Mouse (Mus musculus) left cerebral cortex, postnatal 10 days (tissue): ENCODE results near the gene Gm11937. TPM values are rescaled to one million over a fixed set of nuclear protein-coding genes. Genes with fewer than 3 reads are reported as not detected.
A peak's percentile ranks its signal among the peaks of the same experiment; 100 is the strongest.
"Not testable (repeated sequence)": the region's sequence is repeated elsewhere in the genome, so short reads cannot be mapped to it uniquely, and the experiment has no call there.

Experiments
- DNase-seq, 2 experiments: peaks; one replicate each; pipeline ENCODE4 v3.0.0; 2021 to 2022; ENCODE audit warnings: low spot score in 2 of 2, mixed read lengths in 1 of 2; ENCODE audit errors: extremely low spot score in 1 of 2
- intact Hi-C: fragments of 180-260 bp; cut with DNase I; formaldehyde crosslinking; loops from one replicate; pipeline ENCODE4 v1.15.1; 2025
- total RNA-seq, 2 experiments: library from RNA; stranded (reverse); gene quantifications; 2 replicates each; pipeline ENCODE4 v1.2.3; 2021

Gene Gm11937
- total RNA-seq, result not detected

DNA sequence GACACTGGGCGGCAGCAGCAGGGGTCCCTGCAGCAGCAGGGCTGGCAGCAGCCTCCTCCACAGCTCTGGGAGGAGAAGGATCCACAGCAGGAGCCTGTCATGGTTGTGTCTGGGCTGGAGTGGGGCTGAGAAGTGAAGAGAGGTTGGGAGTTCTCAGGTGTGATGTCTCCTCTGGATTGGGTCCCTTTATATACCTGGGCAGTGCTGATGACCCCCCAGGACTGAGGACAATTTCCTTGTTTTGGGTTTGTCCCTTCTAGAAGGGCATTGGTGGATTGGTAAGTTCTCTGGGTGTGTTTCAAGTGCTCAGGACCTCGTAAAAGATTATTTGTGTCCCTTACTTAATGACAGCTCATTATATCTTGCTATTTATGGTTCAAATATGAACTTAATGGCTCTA, at the start of gene Gm11937:
TSS of gene Gm11937 (minus strand) at position 101 of the 400 bp plus-strand sequence.
- DNase-seq, intact Hi-C loops: not testable (repeated sequence)

DNA sequence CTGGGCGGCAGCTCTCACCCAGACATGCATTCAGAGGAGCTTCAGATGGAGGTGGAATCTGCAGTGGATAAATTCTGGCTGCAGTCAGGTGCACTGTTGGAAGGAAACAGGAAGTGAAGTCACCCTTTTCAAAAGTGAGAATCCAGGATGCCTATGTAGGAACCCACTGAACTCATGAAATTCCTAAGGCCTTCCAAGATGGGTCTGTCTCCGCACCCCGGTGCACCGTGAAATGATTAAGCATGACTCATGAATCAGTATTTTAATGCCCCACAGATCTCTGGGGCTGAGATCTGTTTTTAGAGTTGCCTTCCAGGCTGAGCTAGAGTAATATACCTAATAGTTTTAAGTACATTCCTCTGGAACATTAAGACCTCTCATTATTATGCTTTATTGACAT, 49.3 kb upstream of the Gm11937 start:
- DNase-seq, result no peak
- intact Hi-C loops, result no loop called here

DNA sequence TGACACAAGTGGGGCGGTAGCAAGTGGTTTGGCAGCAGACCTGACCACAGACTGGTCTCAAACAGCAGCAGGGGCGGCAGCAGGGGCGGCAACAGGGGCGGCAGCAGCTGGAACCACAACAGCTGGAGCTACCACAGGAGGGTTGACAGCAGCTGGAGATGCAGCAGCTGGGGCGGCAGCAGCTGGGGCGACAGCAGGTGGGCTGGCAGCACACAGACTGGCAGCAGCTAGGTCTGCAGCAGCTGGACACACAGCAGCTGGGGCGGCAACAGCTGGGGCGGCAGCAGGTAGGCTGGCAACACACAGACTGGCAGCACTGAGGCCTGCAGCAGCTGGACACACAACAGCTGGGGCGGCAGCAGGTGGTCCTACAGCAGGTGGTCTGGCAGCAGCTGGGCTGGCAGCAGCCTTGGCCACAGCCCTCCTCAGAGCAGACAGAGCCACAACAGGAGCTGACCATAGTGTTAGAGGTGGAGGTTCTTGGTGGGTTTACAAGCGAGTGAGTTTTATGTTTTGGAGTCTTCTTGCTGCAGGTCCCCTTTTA, 48.5 kb upstream of the Gm11937 start, which contains the start of gene Gm11563:
TSS of gene Gm11563 (minus strand) at position 494 of the 544 bp plus-strand sequence.
- intact Hi-C loops, DNase-seq: not testable (repeated sequence)

DNA sequence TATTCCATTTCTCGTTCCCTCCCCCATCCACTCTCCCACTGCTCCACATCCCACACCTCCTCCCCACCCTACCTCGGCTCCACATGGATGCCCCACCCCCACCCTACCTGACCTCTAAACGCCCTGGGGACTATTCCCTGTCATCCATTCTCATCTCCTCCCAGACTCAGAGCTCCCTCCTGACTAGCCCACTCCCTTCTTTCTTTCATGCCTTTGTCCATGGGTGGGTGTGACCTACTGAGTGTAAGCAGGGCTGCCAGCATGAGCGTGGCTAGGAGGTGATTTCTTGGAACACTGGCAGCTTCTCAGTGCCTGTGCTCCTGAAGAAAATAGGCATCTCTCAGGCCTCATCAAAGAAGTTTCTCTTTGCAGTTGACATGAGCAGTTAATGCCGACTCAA, 47.1 kb upstream of the Gm11937 start:
- no peak for DNase-seq
- intact Hi-C loops, result no loop called here

DNA sequence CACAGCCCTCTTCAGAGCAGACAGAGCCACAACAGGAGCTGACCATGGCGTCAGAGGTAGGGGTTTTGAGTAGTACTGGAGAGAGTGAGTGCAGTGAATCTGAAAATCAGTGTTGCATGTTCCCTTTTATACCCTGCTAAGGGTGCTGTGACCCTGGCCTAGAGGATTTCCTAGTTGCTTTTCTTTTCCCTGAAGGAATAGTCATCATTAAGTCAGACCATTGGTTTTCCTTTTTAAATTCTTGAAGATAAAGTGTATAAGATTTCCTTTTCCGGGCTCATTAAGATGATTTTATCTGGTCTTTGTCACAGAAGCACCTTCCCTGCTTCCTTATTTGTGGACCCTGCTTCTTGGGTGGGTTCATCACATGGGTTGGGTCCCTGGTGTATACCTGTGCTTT, 40.1 kb upstream of the Gm11937 start, which contains the start of gene Gm11555:
TSS of gene Gm11555 (minus strand) at position 101 of the 400 bp plus-strand sequence.
- intact Hi-C loops, result no loop called here
- DNase-seq, result no peak

DNA sequence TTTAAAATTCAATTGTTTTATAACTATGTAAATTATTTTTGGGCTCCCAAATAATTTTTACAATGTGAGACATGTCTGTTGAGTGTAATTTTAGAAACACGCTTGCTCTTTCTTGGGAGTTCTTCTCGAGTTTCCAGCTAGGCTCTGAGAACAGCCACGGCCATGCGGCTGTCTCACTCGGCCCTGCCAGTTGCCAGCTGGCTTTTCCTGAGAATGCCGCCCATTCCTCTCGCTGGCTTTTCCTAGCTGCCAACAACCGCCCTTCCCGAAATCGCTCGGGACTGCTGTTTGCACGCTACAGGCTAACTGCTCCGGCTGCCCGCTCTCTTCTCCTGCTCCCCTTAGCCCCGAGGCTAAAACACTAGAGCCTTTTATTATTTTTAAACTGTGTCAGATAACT, 36.5 kb upstream of the Gm11937 start:
- intact Hi-C loops, result no loop called here
- no peak for DNase-seq

DNA sequence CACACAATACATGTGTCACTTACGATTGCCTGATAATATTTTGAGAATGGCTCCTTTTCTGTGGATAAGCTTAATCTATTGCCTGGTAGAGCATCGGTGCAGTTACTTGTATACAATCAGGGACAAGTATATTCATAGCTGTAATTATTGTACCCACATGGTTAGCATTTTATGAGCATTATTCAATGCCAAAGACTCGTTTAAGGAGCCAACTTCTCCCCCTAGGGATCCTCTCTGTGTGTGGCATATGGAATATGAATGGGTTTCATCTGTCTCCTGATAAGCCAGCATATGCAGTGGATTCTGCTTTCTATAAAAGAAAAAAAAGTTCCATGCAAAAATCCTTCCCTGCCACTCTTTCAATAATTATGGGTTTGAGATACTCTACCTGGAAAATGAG, 34.4 kb upstream of the Gm11937 start:
- intact Hi-C loops, result no loop called here
- no peak for DNase-seq

DNA sequence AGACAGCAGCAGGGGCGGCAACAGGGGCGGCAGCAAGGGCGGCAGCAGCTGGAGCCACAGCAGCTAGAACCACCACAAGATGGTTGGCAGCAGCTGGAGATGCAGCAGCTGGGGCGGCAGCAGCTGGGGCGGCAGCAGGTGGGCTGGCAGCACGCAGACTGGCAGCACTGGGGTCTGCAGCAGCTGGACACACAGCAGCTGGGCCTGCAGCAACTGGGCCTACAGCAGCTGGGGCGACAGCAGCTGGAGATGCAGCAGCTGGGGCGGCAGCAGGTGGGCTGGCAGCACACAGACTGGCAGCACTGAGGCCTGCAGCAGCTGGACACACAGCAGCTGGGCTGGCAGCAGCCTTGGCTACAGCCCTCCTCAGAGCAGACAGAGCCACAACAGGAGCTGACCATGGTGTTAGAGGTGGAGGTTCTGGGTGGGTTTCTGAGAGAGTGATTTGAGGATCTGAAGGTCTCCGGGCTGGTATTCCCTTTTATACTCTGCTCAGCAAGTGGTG, 33.7 kb upstream of the Gm11937 start, which contains the start of gene Krtap4-7:
TSS of gene Krtap4-7 (minus strand) at position 455 of the 505 bp plus-strand sequence.
- DNase-seq, intact Hi-C loops: not testable (repeated sequence)

DNA sequence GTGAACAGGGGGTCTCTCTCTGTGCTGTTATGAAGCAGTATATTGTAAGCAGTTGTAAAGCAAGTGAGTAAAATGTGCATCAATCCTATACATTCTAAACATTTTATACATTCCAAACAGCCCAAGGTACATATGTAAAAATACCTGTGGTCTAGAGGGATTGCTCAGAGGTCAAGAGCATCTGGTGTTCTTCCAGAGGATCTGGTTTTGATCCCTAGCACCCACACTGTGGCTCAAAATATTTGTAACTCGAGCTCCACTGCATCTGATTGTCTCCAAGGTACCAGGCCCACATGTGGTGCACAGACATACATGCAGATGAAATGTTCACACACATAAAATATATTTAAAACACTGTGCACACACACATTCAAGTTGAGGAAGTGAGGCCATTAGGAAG, 30.9 kb upstream of the Gm11937 start:
- intact Hi-C loops, result no loop called here

DNA sequence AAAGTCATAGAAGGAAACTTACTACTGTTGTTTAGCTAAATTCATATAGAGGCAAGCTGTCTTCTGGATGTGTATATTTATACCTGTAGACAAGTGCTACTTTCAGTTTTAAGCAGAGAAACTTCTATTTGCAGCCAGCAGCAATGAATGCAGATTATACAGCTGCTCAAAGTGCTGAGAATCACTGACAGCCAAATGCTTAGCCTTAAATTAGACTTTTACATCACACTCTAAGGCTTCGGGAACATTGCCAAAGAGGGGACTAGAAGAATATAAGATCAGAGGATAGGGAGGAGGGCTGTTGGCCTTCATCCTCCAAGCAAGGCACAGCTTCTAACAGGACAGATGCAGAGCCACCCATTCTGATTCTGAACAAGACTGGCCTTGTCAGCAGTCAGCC, 27.1 kb upstream of the Gm11937 start:
- peak in 1 of 2 experiments; percentile 63 for DNase-seq
- intact Hi-C loops, result no loop called here

More for the DNA sequence above, 30.9 kb upstream of the Gm11937 start:
- no peak for DNase-seq

DNA sequence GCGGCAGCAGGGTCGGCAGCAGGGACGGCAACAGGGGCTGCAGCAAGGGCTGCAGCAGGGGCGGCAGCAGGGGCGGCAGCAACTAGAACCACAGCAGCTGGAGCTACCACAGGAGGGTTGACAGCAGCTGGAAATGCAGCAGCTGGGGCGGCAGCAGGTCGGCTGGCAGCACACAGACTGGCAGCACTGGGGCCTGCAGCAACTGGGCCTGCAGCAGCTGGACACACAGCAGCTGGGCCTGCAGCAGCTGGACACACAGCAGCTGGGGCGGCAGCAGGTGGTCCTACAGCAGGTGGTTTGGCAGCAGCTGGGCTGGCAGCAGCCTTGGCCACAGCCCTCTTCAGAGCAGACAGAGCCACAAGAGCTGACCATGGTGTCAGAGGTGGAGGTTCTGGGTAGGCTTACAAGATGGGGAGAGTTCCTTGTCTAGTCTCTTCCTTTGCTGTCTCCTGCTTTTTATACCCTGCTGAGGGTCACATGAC, 24.7 kb upstream of the Gm11937 start, which contains the start of gene Krtap4-2:
TSS of gene Krtap4-2 (minus strand) at position 432 of the 482 bp plus-strand sequence.
- intact Hi-C loops, result no loop called here
- no peak for DNase-seq

DNA sequence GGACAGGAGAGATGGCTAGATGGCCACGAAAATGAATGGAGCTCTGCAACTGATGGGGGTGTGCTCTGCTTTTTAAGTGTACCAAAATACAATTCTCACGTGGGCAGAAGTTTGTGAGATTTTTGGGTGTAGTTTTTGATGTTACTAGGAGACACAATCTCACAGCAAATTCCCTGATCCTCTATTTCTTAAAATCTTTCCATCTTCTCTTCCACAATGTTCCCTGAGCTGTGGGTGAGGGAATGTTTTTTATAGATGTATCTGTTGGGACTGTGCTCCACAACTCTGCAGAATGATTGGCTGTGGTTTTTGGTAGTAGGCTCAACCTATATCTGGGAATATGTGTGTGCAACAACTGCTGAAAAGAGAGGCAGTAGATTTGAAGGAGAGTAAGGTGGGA, 23.3 kb upstream of the Gm11937 start:
- no peak for DNase-seq
- intact Hi-C loops, result no loop called here

DNA sequence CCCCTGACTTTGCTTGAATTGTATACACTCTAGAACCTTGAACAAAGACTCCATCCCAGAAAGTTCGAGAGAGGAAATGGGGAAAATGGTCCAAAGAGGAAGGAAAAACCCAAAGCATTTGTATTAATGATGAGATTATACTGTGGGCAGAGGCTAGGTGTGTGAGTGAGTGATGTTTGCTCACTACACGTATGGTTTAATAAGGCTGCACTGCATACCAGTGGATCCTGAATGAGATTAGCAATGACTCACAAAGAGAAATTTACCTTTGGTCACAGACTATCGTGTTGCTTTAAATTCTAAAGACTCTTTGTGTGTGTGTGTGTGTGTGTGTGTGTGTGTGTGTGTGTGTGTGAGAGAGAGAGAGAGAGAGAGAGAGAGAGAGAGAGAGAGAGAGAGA, 20.9 kb upstream of the Gm11937 start:
- DNase-seq, result no peak
- intact Hi-C loops, result no loop called here

DNA sequence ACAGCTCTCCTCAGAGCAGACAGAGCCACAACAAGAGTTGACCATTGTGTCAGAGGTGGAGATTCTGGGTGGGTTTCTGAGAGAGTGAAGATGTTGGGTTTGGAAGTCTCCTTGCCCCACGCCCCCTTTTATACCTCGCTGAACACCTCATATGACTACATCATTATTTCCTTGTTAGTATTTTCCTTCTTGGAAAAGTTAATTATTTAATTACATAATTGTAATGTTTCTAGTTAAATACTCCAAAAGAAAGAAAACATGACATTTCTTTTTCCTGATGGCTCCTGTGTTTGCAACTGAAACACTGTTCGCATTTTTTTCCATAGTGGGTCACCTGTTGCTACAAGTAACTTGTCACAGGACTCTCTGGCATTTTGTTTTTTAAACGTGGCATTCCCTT, 18.1 kb upstream of the Gm11937 start, which contains the start of gene Krtap4-1:
TSS of gene Krtap4-1 (minus strand) at position 101 of the 400 bp plus-strand sequence.
- DNase-seq, result no peak
- intact Hi-C loops, result no loop called here

DNA sequence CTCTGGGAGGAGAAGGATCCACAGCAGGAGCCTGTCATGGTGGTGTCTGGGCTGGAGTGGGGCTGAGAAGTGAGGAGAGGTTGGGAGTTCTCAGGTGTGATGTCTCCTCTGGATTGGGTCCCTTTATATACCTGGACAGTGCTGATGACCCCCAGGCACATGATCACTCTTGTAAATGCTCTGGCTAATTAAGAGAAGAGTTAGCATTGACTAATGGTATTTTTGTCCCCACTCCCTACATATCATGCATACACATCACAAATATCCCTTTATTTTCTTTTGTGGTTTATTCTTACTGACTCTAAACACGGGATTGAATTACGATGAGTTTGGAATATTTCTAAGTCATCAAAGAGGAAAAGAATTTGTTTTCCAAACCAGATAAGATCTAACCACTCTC, 10.3 kb upstream of the Gm11937 start, which contains the start of gene Gm11562:
TSS of gene Gm11562 (minus strand) at position 101 of the 400 bp plus-strand sequence.
- no peak for DNase-seq
- intact Hi-C loops, result no loop called here

DNA sequence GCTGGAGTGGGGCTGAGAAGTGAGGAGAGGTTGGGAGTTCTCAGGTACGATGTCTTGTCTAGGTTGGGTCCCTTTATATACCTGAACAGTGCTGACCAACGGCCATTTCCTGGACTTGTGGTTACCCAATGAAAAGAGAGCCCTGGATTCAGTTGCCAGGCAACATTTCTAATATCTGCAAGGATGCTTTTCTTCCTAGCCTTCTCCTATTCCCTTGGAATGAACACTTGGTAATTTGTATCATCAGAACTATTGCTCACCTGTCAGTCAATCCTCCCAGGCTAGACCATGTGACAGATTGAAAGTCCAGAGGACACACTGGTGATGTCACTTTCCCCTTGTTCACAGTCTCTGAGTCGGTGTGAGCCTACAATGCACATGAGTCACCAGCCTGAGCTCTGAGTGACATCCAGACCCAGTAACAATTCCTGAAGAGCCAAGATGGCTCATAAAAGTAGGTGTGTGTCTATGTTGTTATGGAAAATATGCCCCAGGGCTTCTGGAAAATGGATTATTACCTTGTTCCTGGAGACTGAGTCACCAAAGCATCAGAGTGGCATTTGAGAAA, 4.9 kb upstream of the Gm11937 start, which contains the start of gene Krtap2-4:
TSS of gene Krtap2-4 (minus strand) at position 51 of the 568 bp plus-strand sequence.
- DNase-seq, result no peak
- intact Hi-C loops, result no loop called here

DNA sequence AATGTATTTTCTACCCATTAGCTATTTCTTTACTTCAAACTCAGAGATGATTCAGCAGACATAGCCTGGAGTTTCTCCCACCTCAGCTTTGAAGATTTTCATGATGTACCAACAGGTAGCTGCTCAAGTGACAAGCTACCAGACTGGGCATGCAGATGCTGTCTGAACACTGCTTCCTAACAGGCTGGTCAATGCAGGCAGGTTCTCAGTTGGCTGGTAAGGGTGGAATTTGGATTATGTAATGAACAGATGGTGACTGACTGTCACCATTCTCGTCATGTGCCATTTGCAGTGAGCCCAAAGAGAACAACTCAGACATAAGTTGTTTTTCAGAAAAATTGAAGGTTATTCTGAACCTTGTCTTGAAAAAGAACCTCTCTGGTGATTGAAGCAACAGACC, 863 bp downstream of the Gm11937 start:
- peak in 1 of 2 experiments; percentile 15 for DNase-seq
- intact Hi-C loops, result no loop called here

DNA sequence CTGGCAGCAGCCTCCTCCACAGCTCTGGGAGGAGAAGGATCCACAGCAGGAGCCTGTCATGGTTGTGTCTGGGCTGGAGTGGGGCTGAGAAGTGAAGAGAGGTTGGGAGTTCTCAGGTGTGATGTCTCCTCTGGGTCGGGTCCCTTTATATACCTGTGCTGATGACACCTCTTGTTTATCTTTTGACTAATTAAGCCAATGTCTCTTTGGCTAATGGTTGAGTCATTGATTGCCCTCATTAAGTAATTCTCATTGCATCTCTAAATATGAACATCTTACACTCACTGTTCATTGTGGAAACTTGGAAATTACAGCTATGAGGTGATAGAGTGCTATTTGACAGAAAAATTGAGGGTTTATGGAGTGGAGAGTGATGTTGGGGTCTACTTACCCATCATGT, 6.8 kb downstream of the Gm11937 start, which contains the start of gene Gm11938:
TSS of gene Gm11938 (minus strand) at position 101 of the 400 bp plus-strand sequence.
- intact Hi-C loops, result not testable (repeated sequence)

DNA sequence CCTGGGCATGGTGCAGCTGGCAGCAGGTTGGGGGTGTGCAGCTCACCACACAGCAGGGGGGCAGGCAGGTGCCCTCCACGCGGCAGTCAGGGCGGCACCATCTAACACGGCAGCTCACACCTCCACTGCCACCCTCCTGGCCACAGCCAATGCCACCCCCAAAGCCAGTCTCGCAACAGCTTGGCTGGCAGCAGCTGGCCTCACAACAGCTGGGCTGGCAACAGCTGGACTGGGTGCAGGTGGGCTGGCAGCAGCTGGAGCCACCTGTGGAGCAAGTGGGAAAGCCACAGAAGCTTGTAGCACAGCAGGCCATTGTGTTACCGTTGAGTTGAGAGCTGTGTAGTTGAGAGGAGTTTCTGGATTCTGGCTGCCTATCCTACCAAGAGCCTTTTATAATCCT, 12.2 kb downstream of the Gm11937 start, which contains the start of gene Krtap9-3:
TSS of gene Krtap9-3 (minus strand) at position 364 of the 400 bp plus-strand sequence.
- DNase-seq, intact Hi-C loops: not testable (repeated sequence)

More for the DNA sequence above, 6.8 kb downstream of the Gm11937 start, which contains the start of gene Gm11938:
- DNase-seq, result not testable (repeated sequence)

DNA sequence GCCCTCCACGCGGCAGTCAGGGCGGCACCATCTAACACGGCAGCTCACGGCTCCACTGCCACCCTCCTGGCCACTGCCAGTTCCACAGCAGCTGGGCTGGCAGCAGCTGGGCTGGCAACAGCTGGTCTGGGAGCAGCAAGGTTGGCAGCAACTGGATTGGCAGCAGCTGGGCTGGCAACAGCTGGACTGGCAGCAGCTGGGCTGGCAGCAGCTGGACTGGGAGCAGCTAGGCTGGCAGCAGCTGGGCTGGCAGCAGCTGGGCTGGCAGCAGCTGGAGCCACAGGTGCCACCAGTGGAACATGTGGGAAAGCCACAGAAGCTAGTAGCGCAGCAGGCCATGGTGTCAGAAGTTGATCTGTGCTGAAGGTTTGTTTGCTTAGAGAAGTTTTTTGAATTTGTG, 19.0 kb downstream of the Gm11937 start, which contains the start of gene Krtap1-3:
TSS of gene Krtap1-3 (minus strand) at position 359 of the 400 bp plus-strand sequence.
- intact Hi-C loops, result no loop called here
- DNase-seq, result no peak
